Mouse (Mus musculus) midbrain, embryonic 14.5 days (tissue): ENCODE results near the gene 2610318N02Rik. TPM values are rescaled to one million over a fixed set of nuclear protein-coding genes. Genes with fewer than 3 reads are reported as not detected.
A peak's percentile ranks its signal among the peaks of the same experiment; 100 is the strongest.

ENCODE experiments used
- ATAC-seq: fragments of 200-750 bp; cut with Nextera tagmentation; 2 replicates; pipeline ENCODE4 v1.8.0; 2017; ENCODE audit warnings: moderate number of reproducible peaks, moderate library complexity; ENCODE audit not compliant: low FRiP score, low TSS enrichment
- DNase-seq: peaks from one replicate; pipeline ENCODE4 v3.0.0-alpha.2; 2015
- H3K27ac ChIP-seq: fragments of 300-500 bp; sonication (generic); replicated peaks from 2 replicates; pipeline ENCODE4 v1.5.1; 2014; ENCODE audit warnings: mild to moderate bottlenecking, low read depth, low read length, moderate library complexity
- H3K27me3 ChIP-seq: fragments of 300-500 bp; sonication (generic); 2 replicates; pipeline ENCODE4 v1.6.1; 2014; ENCODE audit warnings: low read length, control low read depth, mixed read lengths; ENCODE audit not compliant: control insufficient read depth, insufficient read depth
- H3K36me3 ChIP-seq: fragments of 300-500 bp; sonication (generic); 2 replicates; pipeline ENCODE4 v1.6.1; 2014; ENCODE audit warnings: low read length, control low read depth; ENCODE audit not compliant: control insufficient read depth, insufficient read depth
- H3K4me1 ChIP-seq: fragments of 300-500 bp; sonication (generic); 2 replicates; pipeline ENCODE4 v1.6.1; 2014; ENCODE audit warnings: mild to moderate bottlenecking, antibody characterized with exemption, low read length, control low read depth; ENCODE audit not compliant: control insufficient read depth, insufficient read depth
- H3K4me2 ChIP-seq: fragments of 300-500 bp; sonication (generic); 2 replicates; pipeline ENCODE4 v1.6.1; 2014; ENCODE audit warnings: mild to moderate bottlenecking, low read length, moderate library complexity
- H3K4me3 ChIP-seq: fragments of 300-500 bp; sonication (generic); replicated peaks from 2 replicates; pipeline ENCODE4 v1.5.1; 2014; ENCODE audit warnings: low read depth, low read length
- H3K9ac ChIP-seq: fragments of 300-500 bp; sonication (generic); replicated peaks from 2 replicates; pipeline ENCODE4 v1.6.1; 2014; ENCODE audit warnings: mild to moderate bottlenecking, low read length, moderate library complexity
- H3K9me3 ChIP-seq: fragments of 300-500 bp; sonication (generic); 2 replicates; pipeline ENCODE4 v1.6.1; 2016; ENCODE audit warnings: low read length, control low read depth, mixed read lengths; ENCODE audit not compliant: control insufficient read depth
- WGBS: fragments of 180-500 bp; shearing (Covaris S2); extraction: QIAGEN DNeasy Blood & Tissue Kit; methylation state at CpG from one replicate; pipeline ENCODE4 v1.1.7; 2014; 5-methylcytosine and 5-hydroxymethylcytosine counted together
- polyA plus RNA-seq: library from polyadenylated mRNA; unstranded; fragments of >200 nt; fragmentation: Nextera tagmentation; extraction: Ambion mirVana; gene quantifications from 2 replicates; pipeline ENCODE4 v1.2.1, GENCODE M21; 2014

The 2610318N02Rik gene
- polyA plus RNA-seq, 1 experiment from 2014 or later: 14.8 TPM

GRCm38 (mm10) chr16:17124119-17124870 lies 672 bp downstream of the 2610318N02Rik start:
- H3K4me2 ChIP-seq: peak overlapping the region; percentile 56
- peak; percentile 48 for ATAC-seq
- no peaks in the 10 kb centered on the region for H3K27me3 ChIP-seq
- H3K9me3 ChIP-seq: no peaks in the 10 kb centered on the region
- H3K9ac ChIP-seq: peak overlapping the region; percentile 51
- H3K36me3 ChIP-seq: no peaks in the 10 kb centered on the region
- H3K4me3 ChIP-seq: peak overlapping the region; percentile 35
- WGBS: 1% methylated on average over 22 of the region's 22 CpGs
- peak; percentile 46 for DNase-seq
- H3K27ac ChIP-seq: no peak overlapping the region
- H3K4me1 ChIP-seq: peaks cover 16% of the 10 kb centered on the region

GRCm38 (mm10) chr16:17121569-17121968 lies 3.4 kb downstream of the 2610318N02Rik start:
- no peaks in the 10 kb centered on the region for H3K9me3 ChIP-seq
- ATAC-seq (no peak), DNase-seq (peak; percentile 41)
- H3K36me3 ChIP-seq: 0 out of 2 replicates have a peak, but pooled peaks cover 2% of the 10 kb centered on the region
- H3K9ac ChIP-seq: no peak overlapping the region
- peak overlapping the region; percentile 36 for H3K4me2 ChIP-seq
- 42% methylated on average over 14 of the region's 14 CpGs for WGBS
- peak overlapping the region; percentile 3; the same call in 1 of the 2 replicates for H3K4me3 ChIP-seq
- no peak overlapping the region for H3K27ac ChIP-seq
- peaks cover 16% of the 10 kb centered on the region for H3K4me1 ChIP-seq
- no peaks in the 10 kb centered on the region for H3K27me3 ChIP-seq

- Histone ChIP-seq H3K27ac (no peak overlapping the region), H3K36me3 (peaks cover 8% of the 10 kb centered on the region), H3K9ac (no peak overlapping the region), H3K27me3 (no peaks in the 10 kb centered on the region), H3K9me3 (no peaks in the 10 kb centered on the region), H3K4me3 (no peak overlapping the region), H3K4me1 (no peaks in the 10 kb centered on the region), H3K4me2 (no peak overlapping the region)
- ATAC-seq (no peak), DNase-seq (no peak)
- 95% methylated on average over 5 of the region's 5 CpGs for WGBS
Measured at GRCm38 (mm10) chr16:17117309-17117799, 7.6 kb downstream of the 2610318N02Rik start.

GRCm38 (mm10) chr16:17110771-17111743 lies 13.9 kb downstream of the 2610318N02Rik start, which contains the start of gene Ppil2:
Gene Ppil2, minus strand, starts transcription at chr16:17111257.
- WGBS: 9% methylated on average over 38 of the region's 38 CpGs
- H3K9ac ChIP-seq: peak within 1 kb of the TSS; percentile 69
- H3K4me1 ChIP-seq: peaks cover 8% of the 10 kb centered on the region; the same call in 1 of the 2 replicates
- ATAC-seq: peak; percentile 88
- peak within 1 kb of the TSS; percentile 83 for H3K4me3 ChIP-seq
- H3K27ac ChIP-seq: peak within 1 kb of the TSS; percentile 41; the same call in 1 of the 2 replicates
- DNase-seq: peak; percentile 93
- H3K9me3 ChIP-seq: no peaks in the 10 kb centered on the region
- peaks cover 25% of the 10 kb centered on the region for H3K36me3 ChIP-seq
- H3K27me3 ChIP-seq: no peaks in the 10 kb centered on the region
- peak within 1 kb of the TSS; percentile 72 for H3K4me2 ChIP-seq

GRCm38 (mm10) chr16:17104600-17104999 lies 20.4 kb downstream of the 2610318N02Rik start:
- Histone ChIP-seq H3K36me3 (peaks cover 74% of the 10 kb centered on the region), H3K27me3 (no peaks in the 10 kb centered on the region), H3K4me2 (no peak overlapping the region), H3K4me3 (no peak overlapping the region), H3K9ac (no peak overlapping the region), H3K9me3 (no peaks in the 10 kb centered on the region), H3K4me1 (no peaks in the 10 kb centered on the region), H3K27ac (no peak overlapping the region)
- ATAC-seq: no peak
- WGBS: 91% methylated on average over 4 of the region's 4 CpGs
- DNase-seq: no peak

- WGBS: 69% methylated on average over 7 of the region's 7 CpGs
- no peaks in the 10 kb centered on the region for H3K27me3 ChIP-seq
- no peaks in the 10 kb centered on the region for H3K4me1 ChIP-seq
- no peaks in the 10 kb centered on the region for H3K9me3 ChIP-seq
- no peak overlapping the region for H3K4me3 ChIP-seq
- ATAC-seq (no peak), DNase-seq (peak; percentile 40)
- H3K9ac ChIP-seq: no peak overlapping the region
- H3K4me2 ChIP-seq: no peak overlapping the region
- peaks cover 84% of the 10 kb centered on the region for H3K36me3 ChIP-seq
- no peak overlapping the region for H3K27ac ChIP-seq
Measured at GRCm38 (mm10) chr16:17102630-17103220, 22.2 kb downstream of the 2610318N02Rik start.

GRCm38 (mm10) chr16:17096938-17097337 lies 28.0 kb downstream of the 2610318N02Rik start:
- H3K4me2 ChIP-seq: no peak overlapping the region
- no peak overlapping the region for H3K27ac ChIP-seq
- ATAC-seq (no peak), DNase-seq (no peak)
- peaks cover 85% of the 10 kb centered on the region for H3K36me3 ChIP-seq
- H3K4me1 ChIP-seq: no peaks in the 10 kb centered on the region
- no peaks in the 10 kb centered on the region for H3K27me3 ChIP-seq
- no peaks in the 10 kb centered on the region for H3K9me3 ChIP-seq
- 96% methylated on average over 3 of the region's 3 CpGs for WGBS
- no peak overlapping the region for H3K4me3 ChIP-seq
- H3K9ac ChIP-seq: no peak overlapping the region

- no peaks in the 10 kb centered on the region for H3K4me1 ChIP-seq
- H3K36me3 ChIP-seq: peaks cover 99% of the 10 kb centered on the region
- H3K27ac ChIP-seq: no peak overlapping the region
- no peak overlapping the region for H3K4me2 ChIP-seq
- peak; percentile 46 for DNase-seq
- H3K9me3 ChIP-seq: no peaks in the 10 kb centered on the region
- ATAC-seq: 0 out of 2 replicates have a peak, but pooled peaks have one; percentile 11
- H3K4me3 ChIP-seq: no peak overlapping the region
- no peaks in the 10 kb centered on the region for H3K27me3 ChIP-seq
- 71% methylated on average over 3 of the region's 3 CpGs for WGBS
- H3K9ac ChIP-seq: no peak overlapping the region
Measured at GRCm38 (mm10) chr16:17088346-17088745, 36.6 kb downstream of the 2610318N02Rik start.
